Mouse (Mus musculus) cerebellum, adult 2 months (tissue): ENCODE results near the gene Olfr389.

Experiments
- CTCF ChIP-seq: fragments of 200-500 bp; IDR thresholded peaks from 2 replicates; pipeline ENCODE4 v1.5.1; 2011; ENCODE audit warnings: low read depth, mild to moderate bottlenecking, control low read depth, low read length, moderate library complexity, borderline replicate concordance; ENCODE audit not compliant: insufficient read depth
- POLR2A ChIP-seq: fragments of 200-500 bp; IDR thresholded peaks from 2 replicates; pipeline ENCODE4 v1.6.1; 2011; ENCODE audit warnings: low read length, control low read depth, borderline replicate concordance; ENCODE audit not compliant: insufficient read depth

GRCm38 (mm10) chr11:73780613-73781012 is at the start of gene Olfr389:
- no peak for TF ChIP-seq POLR2A
- TF ChIP-seq CTCF: no peak
